Mouse (Mus musculus) kidney, adult 2 months (tissue): ENCODE data around the gene Gm37240.

Source experiments
- CTCF ChIP-seq: fragments of 200-500 bp; conservative IDR thresholded peaks from 2 replicates; pipeline ENCODE4 v1.5.1; 2011; ENCODE audit warnings: low read depth, mild to moderate bottlenecking, control low read depth, low read length, moderate library complexity, mixed read lengths; ENCODE audit not compliant: insufficient read depth, insufficient read length
- POLR2A ChIP-seq: fragments of 200-500 bp; IDR thresholded peaks from one replicate; pipeline ENCODE4 v1.6.1; 2011; ENCODE audit warnings: low read depth, low read length, control low read depth

GRCm38 (mm10) chr3:84839499-84839898 is 1047.8 kb downstream of the Gm37240 start:
- TF ChIP-seq CTCF (no peak), POLR2A (no peak)
